Mouse (Mus musculus): ENCODE measurements around the gene Cul3. TPM values are rescaled to one million over a fixed set of nuclear protein-coding genes. Genes with fewer than 3 reads are reported as not detected.

Gene Cul3
- polyA plus RNA-seq, 1 experiment from 2014 or later: 49.6 TPM

GRCm38 (mm10) chr1:80330970-80331369 is 9.3 kb downstream of the Cul3 start:
- H3K9me3 ChIP-seq (ENCODE audit: control insufficient read depth, low read length): no peaks in the 10 kb centered on the region
- no peak overlapping the region for H3K9ac ChIP-seq (ENCODE audit: low read length)
- no peak overlapping the region for H3K27ac ChIP-seq (ENCODE audit: low read depth, low read length)
- no peak overlapping the region for H3K4me3 ChIP-seq (ENCODE audit: low read depth, low read length)
- no peak for DNase-seq (ENCODE audit: low spot score)
- 82% methylated on average over 2 of the region's 2 CpGs for WGBS
- H3K4me2 ChIP-seq (ENCODE audit: low read depth): no peak overlapping the region
- H3K27me3 ChIP-seq (ENCODE audit: control insufficient read depth, insufficient read depth, low read length): no peaks in the 10 kb centered on the region
- no peaks in the 10 kb centered on the region for H3K4me1 ChIP-seq (ENCODE audit: control insufficient read depth, insufficient read depth, low read length)
- no peak for ATAC-seq (ENCODE audit: insufficient read depth, low FRiP score, low TSS enrichment)
- no peaks in the 10 kb centered on the region for H3K36me3 ChIP-seq (ENCODE audit: control insufficient read depth, insufficient read depth, low read length)

DNA sequence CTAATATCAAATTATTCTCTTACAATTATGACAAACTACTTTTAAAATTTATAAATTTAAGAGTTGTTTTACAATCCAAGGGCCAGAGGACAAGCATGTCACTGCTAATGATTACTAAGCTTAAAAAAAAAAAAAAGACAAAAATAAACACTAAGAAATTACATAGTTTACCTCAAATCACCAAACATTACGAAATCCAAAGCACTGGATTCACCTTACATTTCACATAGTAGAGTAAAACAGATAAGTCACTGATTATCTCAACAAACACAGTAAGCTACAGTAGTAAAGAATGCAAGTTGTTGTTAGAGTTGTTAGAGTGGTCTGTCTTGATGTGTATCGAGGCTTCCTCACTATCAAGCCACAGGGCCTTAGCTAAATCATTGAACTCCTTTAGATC is 14.5 kb downstream of the Cul3 start:
- H3K36me3 ChIP-seq (ENCODE audit: control insufficient read depth, insufficient read depth, low read length): no peaks in the 10 kb centered on the region
- no peak overlapping the region for H3K4me3 ChIP-seq (ENCODE audit: low read depth, low read length)
- H3K9ac ChIP-seq (ENCODE audit: low read length): no peak overlapping the region
- no peak for ATAC-seq (ENCODE audit: insufficient read depth, low FRiP score, low TSS enrichment)
- no peak for DNase-seq (ENCODE audit: low spot score)
- no peaks in the 10 kb centered on the region for H3K4me1 ChIP-seq (ENCODE audit: control insufficient read depth, insufficient read depth, low read length)
- 97% methylated on average over 2 of the region's 2 CpGs for WGBS
- H3K9me3 ChIP-seq (ENCODE audit: control insufficient read depth, low read length): no peaks in the 10 kb centered on the region
- H3K27me3 ChIP-seq (ENCODE audit: control insufficient read depth, insufficient read depth, low read length): no peaks in the 10 kb centered on the region
- no peak overlapping the region for H3K4me2 ChIP-seq (ENCODE audit: low read depth)
- H3K27ac ChIP-seq (ENCODE audit: low read depth, low read length): no peak overlapping the region

DNA sequence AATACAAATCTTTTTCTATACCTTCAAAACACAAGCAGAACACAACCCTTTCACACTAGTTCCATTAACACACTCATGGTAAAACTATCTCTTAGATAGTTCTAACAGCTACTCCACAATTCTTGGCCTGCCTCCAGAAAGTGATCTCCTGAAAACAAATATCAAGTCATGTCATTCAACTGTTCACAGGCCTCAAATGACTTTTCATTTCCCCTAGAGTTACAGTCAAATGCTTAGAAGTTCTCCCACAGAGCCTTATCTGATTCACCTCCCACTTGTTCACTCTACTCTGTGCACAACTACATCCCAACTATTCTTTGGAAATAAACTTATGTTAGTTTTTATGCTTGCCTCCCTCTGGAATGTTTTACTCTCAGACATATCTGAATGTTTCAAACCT is 15.9 kb downstream of the Cul3 start:
- Histone ChIP-seq H3K9ac (ENCODE audit: low read length) (no peak overlapping the region), H3K36me3 (ENCODE audit: control insufficient read depth, insufficient read depth, low read length) (no peaks in the 10 kb centered on the region), H3K9me3 (ENCODE audit: control insufficient read depth, low read length) (no peaks in the 10 kb centered on the region), H3K27me3 (ENCODE audit: control insufficient read depth, insufficient read depth, low read length) (no peaks in the 10 kb centered on the region), H3K27ac (ENCODE audit: low read depth, low read length) (no peak overlapping the region), H3K4me3 (ENCODE audit: low read depth, low read length) (no peak overlapping the region), H3K4me1 (ENCODE audit: control insufficient read depth, insufficient read depth, low read length) (no peaks in the 10 kb centered on the region), H3K4me2 (ENCODE audit: low read depth) (no peak overlapping the region)
- no peak for DNase-seq (ENCODE audit: low spot score)
- no peak for ATAC-seq (ENCODE audit: insufficient read depth, low FRiP score, low TSS enrichment)

DNA sequence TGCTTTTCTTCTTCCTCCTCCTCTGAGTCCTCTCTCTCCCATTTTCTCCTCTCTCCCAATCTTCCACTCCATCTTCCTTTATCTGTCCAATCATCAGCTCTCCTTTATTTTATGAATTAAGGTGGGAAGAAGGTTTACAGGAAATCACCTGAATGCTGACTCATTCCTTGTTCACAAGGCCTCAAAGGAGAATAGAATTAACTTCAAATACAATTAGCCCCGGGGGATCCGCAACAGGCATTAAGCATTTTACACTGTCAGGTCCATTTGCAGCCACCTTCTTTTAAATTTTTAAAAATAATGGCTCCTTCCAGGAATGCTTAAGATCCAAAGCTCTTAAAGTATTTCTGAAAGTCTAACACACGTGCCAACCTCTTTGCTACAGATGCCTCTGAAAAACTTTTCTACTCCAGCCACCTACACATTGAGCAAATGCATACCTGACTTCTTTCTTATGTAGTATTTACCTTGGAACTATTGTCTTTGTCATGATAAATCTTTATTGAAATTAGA is 24.7 kb downstream of the Cul3 start:
- Histone ChIP-seq H3K36me3 (ENCODE audit: control insufficient read depth, insufficient read depth, low read length) (no peaks in the 10 kb centered on the region), H3K4me3 (ENCODE audit: low read depth, low read length) (no peak overlapping the region), H3K27me3 (ENCODE audit: control insufficient read depth, insufficient read depth, low read length) (no peaks in the 10 kb centered on the region), H3K4me1 (ENCODE audit: control insufficient read depth, insufficient read depth, low read length) (no peaks in the 10 kb centered on the region), H3K9ac (ENCODE audit: low read length) (no peak overlapping the region), H3K4me2 (ENCODE audit: low read depth) (no peak overlapping the region), H3K9me3 (ENCODE audit: control insufficient read depth, low read length) (no peaks in the 10 kb centered on the region), H3K27ac (ENCODE audit: low read depth, low read length) (no peak overlapping the region)
- no peak for ATAC-seq (ENCODE audit: insufficient read depth, low FRiP score, low TSS enrichment)
- DNase-seq (ENCODE audit: low spot score): no peak
- whole genome bisulfite sequencing: 90% methylated on average over 3 of the region's 3 CpGs

GRCm38 (mm10) chr1:80293307-80293706 is 47.0 kb downstream of the Cul3 start:
- ATAC-seq (ENCODE audit: insufficient read depth, low FRiP score, low TSS enrichment) (no peak), DNase-seq (ENCODE audit: low spot score) (no peak)
- WGBS: 86% methylated on average over 4 of the region's 4 CpGs
- Histone ChIP-seq H3K9ac (ENCODE audit: low read length) (no peak overlapping the region), H3K36me3 (ENCODE audit: control insufficient read depth, insufficient read depth, low read length) (no peaks in the 10 kb centered on the region), H3K4me3 (ENCODE audit: low read depth, low read length) (no peak overlapping the region), H3K27me3 (ENCODE audit: control insufficient read depth, insufficient read depth, low read length) (no peaks in the 10 kb centered on the region), H3K4me1 (ENCODE audit: control insufficient read depth, insufficient read depth, low read length) (no peaks in the 10 kb centered on the region), H3K4me2 (ENCODE audit: low read depth) (no peak overlapping the region), H3K27ac (ENCODE audit: low read depth, low read length) (no peak overlapping the region), H3K9me3 (ENCODE audit: control insufficient read depth, low read length) (no peaks in the 10 kb centered on the region)

DNA sequence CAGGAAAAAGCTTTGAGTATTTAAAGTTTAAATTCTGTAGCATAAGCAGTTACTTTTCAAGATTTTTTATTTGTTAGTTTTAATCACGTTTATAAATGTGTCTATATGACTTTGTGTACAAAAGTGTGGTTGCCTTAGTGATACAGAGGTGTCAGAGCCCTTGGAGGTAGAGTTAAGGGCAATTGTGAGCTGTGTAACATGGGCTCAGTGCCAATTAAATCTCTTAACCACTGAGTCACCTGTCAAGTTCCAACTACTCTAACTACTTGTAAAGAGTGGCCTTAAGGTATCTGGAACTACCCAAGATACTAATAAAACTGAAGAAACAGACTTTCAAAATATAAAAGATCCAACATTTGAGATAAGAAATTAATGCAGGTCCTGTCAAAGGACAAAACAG is 61.5 kb downstream of the Cul3 start:
- DNase-seq (ENCODE audit: low spot score): no peak
- no peak for ATAC-seq (ENCODE audit: insufficient read depth, low FRiP score, low TSS enrichment)
- no peaks in the 10 kb centered on the region for H3K9me3 ChIP-seq (ENCODE audit: control insufficient read depth, low read length)
- no peak overlapping the region for H3K27ac ChIP-seq (ENCODE audit: low read depth, low read length)
- 86% methylated on average over 1 of the region's 1 CpGs for WGBS
- H3K9ac ChIP-seq (ENCODE audit: low read length): no peak overlapping the region
- no peaks in the 10 kb centered on the region for H3K4me1 ChIP-seq (ENCODE audit: control insufficient read depth, insufficient read depth, low read length)
- H3K36me3 ChIP-seq (ENCODE audit: control insufficient read depth, insufficient read depth, low read length): no peaks in the 10 kb centered on the region
- no peaks in the 10 kb centered on the region for H3K27me3 ChIP-seq (ENCODE audit: control insufficient read depth, insufficient read depth, low read length)
- H3K4me2 ChIP-seq (ENCODE audit: low read depth): no peak overlapping the region
- H3K4me3 ChIP-seq (ENCODE audit: low read depth, low read length): no peak overlapping the region

DNA sequence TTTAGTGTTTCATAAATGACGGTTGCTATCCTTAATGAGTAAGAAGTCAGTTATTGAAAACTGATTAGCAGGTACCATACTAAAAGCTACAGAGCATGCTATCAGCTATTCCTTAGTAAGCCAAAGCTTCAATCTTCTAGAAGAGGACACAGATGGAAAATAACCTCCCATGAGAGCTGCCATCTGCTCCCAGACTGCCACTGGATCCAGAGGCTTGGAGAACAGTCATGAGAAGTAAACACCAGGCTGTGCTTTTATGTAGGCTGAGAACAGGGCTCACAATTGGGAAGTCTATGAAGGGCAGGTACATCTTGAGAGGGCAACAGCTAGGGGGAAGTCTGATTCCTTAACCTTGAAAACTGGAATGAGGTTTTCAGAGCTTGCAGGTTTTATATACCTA is 79.8 kb downstream of the Cul3 start:
- no peak for ATAC-seq (ENCODE audit: insufficient read depth, low FRiP score, low TSS enrichment)
- WGBS: 83% methylated on average over 1 of the region's 1 CpGs
- DNase-seq (ENCODE audit: low spot score): no peak
- Histone ChIP-seq H3K4me3 (ENCODE audit: low read depth, low read length) (no peak overlapping the region), H3K9ac (ENCODE audit: low read length) (no peak overlapping the region), H3K36me3 (ENCODE audit: control insufficient read depth, insufficient read depth, low read length) (no peaks in the 10 kb centered on the region), H3K4me1 (ENCODE audit: control insufficient read depth, insufficient read depth, low read length) (no peaks in the 10 kb centered on the region), H3K9me3 (ENCODE audit: control insufficient read depth, low read length) (no peaks in the 10 kb centered on the region), H3K27me3 (ENCODE audit: control insufficient read depth, insufficient read depth, low read length) (no peaks in the 10 kb centered on the region), H3K27ac (ENCODE audit: low read depth, low read length) (no peak overlapping the region), H3K4me2 (ENCODE audit: low read depth) (no peak overlapping the region)

GRCm38 (mm10) chr1:80258632-80259031 is 81.6 kb downstream of the Cul3 start:
- H3K27me3 ChIP-seq (ENCODE audit: control insufficient read depth, insufficient read depth, low read length): no peaks in the 10 kb centered on the region

DNA sequence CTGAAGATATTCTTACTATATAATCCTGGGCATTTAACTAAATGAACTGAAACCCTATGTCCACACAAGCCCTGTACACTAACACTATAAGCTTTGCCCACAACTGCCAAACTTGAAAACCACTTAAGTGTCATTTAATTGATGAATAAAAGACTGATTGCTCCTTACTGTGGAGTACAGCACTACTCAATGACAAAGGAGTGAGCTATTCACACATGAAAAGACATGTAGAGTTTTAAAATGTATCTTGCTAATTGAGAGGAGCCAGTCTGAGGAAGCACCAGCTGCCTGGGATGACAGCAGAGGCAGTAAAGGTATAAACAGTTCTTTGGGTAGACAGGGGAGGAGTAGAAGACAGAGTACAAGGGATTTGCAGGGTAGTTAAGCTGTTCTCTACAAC is 87.0 kb downstream of the Cul3 start:
- Histone ChIP-seq H3K36me3 (ENCODE audit: control insufficient read depth, insufficient read depth, low read length) (no peaks in the 10 kb centered on the region), H3K27ac (ENCODE audit: low read depth, low read length) (no peak overlapping the region), H3K9me3 (ENCODE audit: control insufficient read depth, low read length) (no peaks in the 10 kb centered on the region), H3K4me2 (ENCODE audit: low read depth) (no peak overlapping the region), H3K9ac (ENCODE audit: low read length) (no peak overlapping the region), H3K4me3 (ENCODE audit: low read depth, low read length) (no peak overlapping the region), H3K4me1 (ENCODE audit: control insufficient read depth, insufficient read depth, low read length) (no peaks in the 10 kb centered on the region), H3K27me3 (ENCODE audit: control insufficient read depth, insufficient read depth, low read length) (no peaks in the 10 kb centered on the region)
- DNase-seq (ENCODE audit: low spot score): no peak
- ATAC-seq (ENCODE audit: insufficient read depth, low FRiP score, low TSS enrichment): no peak

More at GRCm38 (mm10) chr1:80258632-80259031, 81.6 kb downstream of the Cul3 start:
- H3K36me3 ChIP-seq (ENCODE audit: control insufficient read depth, insufficient read depth, low read length): no peaks in the 10 kb centered on the region
- no peak for DNase-seq (ENCODE audit: low spot score)
- no peak overlapping the region for H3K9ac ChIP-seq (ENCODE audit: low read length)
- no peak overlapping the region for H3K4me2 ChIP-seq (ENCODE audit: low read depth)
- H3K4me3 ChIP-seq (ENCODE audit: low read depth, low read length): no peak overlapping the region
- H3K9me3 ChIP-seq (ENCODE audit: control insufficient read depth, low read length): no peaks in the 10 kb centered on the region
- no peak for ATAC-seq (ENCODE audit: insufficient read depth, low FRiP score, low TSS enrichment)
- H3K4me1 ChIP-seq (ENCODE audit: control insufficient read depth, insufficient read depth, low read length): no peaks in the 10 kb centered on the region
- 71% methylated on average over 4 of the region's 4 CpGs for WGBS
- H3K27ac ChIP-seq (ENCODE audit: low read depth, low read length): no peak overlapping the region
